Mouse (Mus musculus) testis, adult 2 months (tissue): ENCODE measurements around the gene Gna15.

Source experiments
- CTCF ChIP-seq: fragments of 200-500 bp; IDR thresholded peaks from 2 replicates; pipeline ENCODE4 v1.5.1; 2012; ENCODE audit warnings: low read depth, mild to moderate bottlenecking, inconsistent platforms, low read length, moderate library complexity; ENCODE audit not compliant: control insufficient read depth, insufficient read depth, insufficient replicate concordance
- POLR2A ChIP-seq: fragments of 200-500 bp; IDR thresholded peaks from 2 replicates; pipeline ENCODE4 v1.6.1; 2012; ENCODE audit warnings: low read depth, mild to moderate bottlenecking, inconsistent platforms, low read length, moderate library complexity; ENCODE audit not compliant: control insufficient read depth

GRCm38 (mm10) chr10:81474461-81474860, 49.6 kb downstream of the Gna15 start:
- TF ChIP-seq POLR2A: no peak
- no peak for TF ChIP-seq CTCF
